Mouse (Mus musculus) brain, embryonic 14.5 days (tissue): ENCODE measurements at regions not wholly inside any gene's neighbourhood (a gene's known extent, or its start where the extent isn't known, plus 50 kb on each side); places are given as distances from the start of the nearest gene placed in this dataset.
"Not testable (repeated sequence)": the region's sequence is repeated elsewhere in the genome, so short reads cannot be mapped to it uniquely, and the experiment has no call there.

Source experiments
- CTCF ChIP-seq: fragments of 200-500 bp; IDR thresholded peaks from 2 replicates; pipeline ENCODE4 v1.5.1; 2012; ENCODE audit warnings: inconsistent platforms, mild to moderate bottlenecking, moderate library complexity, borderline replicate concordance; ENCODE audit not compliant: insufficient read depth, insufficient read length; ENCODE audit errors: extremely low read depth
- POLR2A ChIP-seq: fragments of 200-500 bp; IDR thresholded peaks from 2 replicates; pipeline ENCODE4 v1.6.1; 2012; ENCODE audit warnings: mild to moderate bottlenecking, inconsistent platforms, borderline replicate concordance; ENCODE audit not compliant: poor library complexity, insufficient read depth, insufficient read length, severe bottlenecking; ENCODE audit errors: extremely low read depth

GRCm38 (mm10) chr6:70379339-70379738 is 412.7 kb downstream of the Rpia start:
- TF ChIP-seq CTCF, POLR2A: not testable (repeated sequence)
